Mouse (Mus musculus): Measurements from ENCODE around the gene Cabcoco1. TPM values are rescaled to one million over a fixed set of nuclear protein-coding genes. Genes with fewer than 3 reads are reported as not detected.

Gene Cabcoco1
- polyA plus RNA-seq, 1 experiment from 2014 or later: 0.79 TPM

DNA sequence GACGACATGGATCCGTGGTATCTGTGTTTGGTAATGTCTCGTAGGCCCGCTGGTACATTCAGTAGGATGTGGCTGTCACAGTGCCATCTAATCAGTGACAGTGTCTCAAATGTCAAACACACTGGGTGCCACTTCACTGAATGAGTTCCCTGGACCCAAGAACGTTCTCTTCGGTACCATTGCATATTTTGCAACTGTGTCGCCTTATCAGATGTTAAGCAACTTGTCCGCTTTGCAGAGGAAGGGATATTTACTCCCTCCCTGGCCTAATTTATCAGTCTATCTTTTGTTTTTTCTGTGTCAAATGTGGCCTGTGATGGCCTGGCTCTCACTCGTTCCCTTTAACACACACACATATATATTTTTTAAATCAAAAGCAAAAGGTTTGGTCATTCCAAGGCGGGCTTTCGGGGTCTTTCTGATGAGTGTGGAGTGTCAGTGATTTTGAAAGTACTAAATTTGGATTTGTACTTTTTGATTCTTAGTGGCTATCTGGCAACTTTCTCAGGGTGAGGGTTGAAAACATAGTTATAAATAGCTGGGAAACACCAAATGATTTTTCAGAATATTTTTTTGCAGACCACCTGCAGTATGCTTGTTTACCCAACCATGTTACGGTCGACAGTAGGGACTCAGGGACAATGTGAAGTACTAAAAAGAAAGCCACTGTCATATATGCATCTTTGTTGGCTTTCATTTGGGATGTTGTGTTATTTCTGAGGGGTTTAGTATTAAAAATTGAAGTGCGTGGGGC, 97.2 kb downstream of the Cabcoco1 start:
- Histone ChIP-seq H3K4me3 (no peak overlapping the region), H3K9me3 (no peaks in the 10 kb centered on the region), H3K27ac (no peak overlapping the region), H3K4me2 (no peak overlapping the region), H3K36me3 (replicated peaks) (no peaks in the 10 kb centered on the region), H3K4me1 (peaks cover 2% of the 10 kb centered on the region; the same call in 1 of the 2 replicates), H3K9ac (no peak overlapping the region), H3K27me3 (replicated peaks) (no peaks in the 10 kb centered on the region)
- no peak for ATAC-seq (replicated peaks)
- 90% methylated on average over 14 of the region's 14 CpGs for WGBS

DNA sequence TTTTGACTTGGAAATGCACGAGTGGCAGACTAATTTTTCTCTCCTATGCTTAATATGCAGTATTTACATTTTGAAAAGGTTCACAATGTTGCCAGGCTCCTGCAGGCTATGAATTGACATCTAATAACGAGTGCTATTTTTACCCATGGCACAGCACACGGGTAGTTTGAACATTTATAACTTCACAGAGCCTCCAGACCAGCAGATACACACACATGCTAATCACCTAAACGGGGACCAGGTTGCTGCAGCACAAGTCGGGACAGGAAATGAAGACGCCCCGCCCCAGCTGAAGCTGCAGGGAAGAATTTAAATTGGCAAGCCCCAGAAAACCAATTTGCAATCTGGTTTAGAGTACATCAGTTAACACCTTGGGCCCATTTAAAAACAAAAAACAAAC, 98.6 kb downstream of the Cabcoco1 start:
- 24% methylated on average over 7 of the region's 7 CpGs for WGBS
- H3K27me3 ChIP-seq (replicated peaks): no peaks in the 10 kb centered on the region
- no peak overlapping the region for H3K4me2 ChIP-seq
- H3K27ac ChIP-seq: no peak overlapping the region
- H3K4me3 ChIP-seq: no peak overlapping the region
- no peaks in the 10 kb centered on the region for H3K36me3 ChIP-seq (replicated peaks)
- H3K9ac ChIP-seq: no peak overlapping the region
- no peak for ATAC-seq (replicated peaks)
- no peaks in the 10 kb centered on the region for H3K9me3 ChIP-seq
- H3K4me1 ChIP-seq: peaks cover 2% of the 10 kb centered on the region; the same call in 1 of the 2 replicates

DNA sequence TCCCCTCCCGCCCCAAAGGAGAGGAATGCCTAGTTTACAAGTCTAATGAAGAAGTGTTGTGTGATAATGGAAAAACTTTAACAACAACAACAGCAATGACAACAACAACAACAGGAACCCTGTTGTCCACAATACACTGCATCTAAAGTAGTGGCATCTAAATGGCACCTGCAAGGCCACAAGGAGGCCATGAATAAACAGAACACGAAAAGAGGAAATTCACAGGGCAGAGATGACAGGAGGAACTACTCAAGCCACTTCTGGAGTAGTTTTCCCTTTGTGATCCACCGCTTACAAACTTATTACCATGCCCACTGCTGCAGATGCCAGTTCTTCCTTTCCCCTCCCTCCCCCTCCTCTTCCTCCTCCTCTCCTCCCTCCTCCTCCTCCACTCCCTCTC, 99.0 kb downstream of the Cabcoco1 start:
- Histone ChIP-seq H3K4me2 (no peak overlapping the region), H3K4me3 (no peak overlapping the region), H3K36me3 (replicated peaks) (no peaks in the 10 kb centered on the region), H3K27me3 (replicated peaks) (no peaks in the 10 kb centered on the region), H3K9ac (no peak overlapping the region), H3K9me3 (no peaks in the 10 kb centered on the region), H3K4me1 (peaks cover 2% of the 10 kb centered on the region; the same call in 1 of the 2 replicates), H3K27ac (no peak overlapping the region)
- ATAC-seq (replicated peaks): no peak
- WGBS: 11% methylated on average over 3 of the region's 3 CpGs

DNA sequence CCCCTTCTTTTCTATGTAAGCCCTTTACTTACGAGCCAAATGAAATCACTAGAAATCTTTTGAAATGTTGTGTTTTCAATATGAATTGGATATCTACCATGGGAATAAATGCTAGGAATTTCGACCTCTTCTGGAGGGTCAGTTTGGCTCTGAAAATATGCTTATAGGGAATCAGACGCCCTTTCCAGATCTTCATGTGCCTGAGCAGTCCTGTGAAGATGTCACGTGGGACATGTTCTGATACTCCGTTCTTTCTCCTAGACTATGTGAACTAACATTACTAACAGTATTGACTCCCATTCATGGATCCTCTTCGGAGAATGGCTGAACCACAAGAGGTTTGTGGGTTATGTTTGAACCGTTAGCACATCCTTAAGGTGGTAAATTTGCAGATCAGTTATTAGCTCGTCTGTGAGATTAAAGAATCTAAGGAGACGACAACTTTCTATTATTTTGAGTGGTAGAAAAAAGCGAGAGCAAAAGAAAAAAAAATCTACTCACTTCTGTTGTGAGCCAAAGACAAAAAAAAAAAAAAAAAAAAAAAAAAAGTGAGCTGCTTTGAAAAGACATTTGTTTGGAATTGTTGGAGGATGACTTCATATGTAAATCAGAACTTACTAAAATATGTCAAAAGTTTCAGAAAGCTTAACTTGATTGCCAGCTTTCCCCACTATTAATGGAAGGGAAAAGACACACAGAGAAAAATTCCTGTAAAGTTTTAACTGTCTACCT, 99.6 kb downstream of the Cabcoco1 start:
- Histone ChIP-seq H3K4me2 (no peak overlapping the region), H3K9ac (no peak overlapping the region), H3K9me3 (no peaks in the 10 kb centered on the region), H3K4me3 (no peak overlapping the region), H3K27me3 (replicated peaks) (no peaks in the 10 kb centered on the region), H3K4me1 (peaks cover 2% of the 10 kb centered on the region; the same call in 1 of the 2 replicates), H3K27ac (no peak overlapping the region), H3K36me3 (replicated peaks) (no peaks in the 10 kb centered on the region)
- no peak for ATAC-seq (replicated peaks)
- 69% methylated on average over 10 of the region's 10 CpGs for WGBS

DNA sequence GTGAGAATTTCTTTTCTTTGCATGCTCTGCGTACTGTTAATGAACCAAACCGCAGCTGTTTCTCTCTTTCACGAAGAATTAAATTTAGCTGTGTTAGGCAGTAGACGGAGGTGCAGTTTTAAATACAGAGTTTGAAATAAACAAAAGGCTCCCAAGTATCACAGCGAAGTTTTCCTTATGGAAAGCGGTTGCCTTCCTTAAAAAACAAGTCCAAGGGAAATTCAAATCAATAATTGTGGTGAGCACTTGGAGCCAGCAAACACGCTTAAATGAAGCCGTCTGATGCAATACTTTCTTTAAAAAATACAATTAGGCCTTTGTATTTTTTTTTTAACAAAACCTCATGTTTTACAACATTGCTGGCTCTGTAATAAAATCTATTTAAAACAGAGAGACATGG, 101.2 kb downstream of the Cabcoco1 start:
- Histone ChIP-seq H3K4me3 (no peak overlapping the region), H3K4me1 (peaks cover 2% of the 10 kb centered on the region; the same call in 1 of the 2 replicates), H3K4me2 (no peak overlapping the region), H3K27me3 (replicated peaks) (no peaks in the 10 kb centered on the region), H3K9me3 (no peaks in the 10 kb centered on the region), H3K27ac (no peak overlapping the region), H3K36me3 (replicated peaks) (no peaks in the 10 kb centered on the region), H3K9ac (no peak overlapping the region)
- WGBS: 66% methylated on average over 8 of the region's 8 CpGs
- ATAC-seq (replicated peaks): no peak

DNA sequence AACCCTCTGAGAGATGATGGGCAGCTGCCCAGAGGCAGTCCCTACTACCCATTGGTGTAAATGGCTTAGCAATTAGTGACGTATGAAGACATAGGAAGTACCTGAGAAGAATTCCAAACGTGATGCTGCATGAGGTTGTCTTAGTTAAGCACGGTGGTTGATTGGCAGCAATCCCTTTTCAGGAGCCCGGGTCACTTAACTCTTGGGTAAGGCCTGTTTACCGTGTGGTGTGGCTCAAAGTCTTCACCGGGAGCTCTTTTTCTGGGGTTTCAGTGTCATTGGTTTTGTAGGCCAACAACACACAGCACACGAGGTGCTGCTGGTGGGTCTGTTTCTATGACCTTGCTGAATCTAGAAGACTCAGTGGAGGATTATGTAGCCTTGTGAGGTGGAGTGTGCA, 105.9 kb downstream of the Cabcoco1 start:
- H3K4me3 ChIP-seq: no peak overlapping the region
- no peaks in the 10 kb centered on the region for H3K36me3 ChIP-seq (replicated peaks)
- H3K9ac ChIP-seq: no peak overlapping the region
- H3K4me1 ChIP-seq: no peaks in the 10 kb centered on the region
- no peak overlapping the region for H3K27ac ChIP-seq
- H3K4me2 ChIP-seq: no peak overlapping the region
- WGBS: 87% methylated on average over 7 of the region's 7 CpGs
- no peak for ATAC-seq (replicated peaks)
- no peaks in the 10 kb centered on the region for H3K9me3 ChIP-seq
- no peaks in the 10 kb centered on the region for H3K27me3 ChIP-seq (replicated peaks)

DNA sequence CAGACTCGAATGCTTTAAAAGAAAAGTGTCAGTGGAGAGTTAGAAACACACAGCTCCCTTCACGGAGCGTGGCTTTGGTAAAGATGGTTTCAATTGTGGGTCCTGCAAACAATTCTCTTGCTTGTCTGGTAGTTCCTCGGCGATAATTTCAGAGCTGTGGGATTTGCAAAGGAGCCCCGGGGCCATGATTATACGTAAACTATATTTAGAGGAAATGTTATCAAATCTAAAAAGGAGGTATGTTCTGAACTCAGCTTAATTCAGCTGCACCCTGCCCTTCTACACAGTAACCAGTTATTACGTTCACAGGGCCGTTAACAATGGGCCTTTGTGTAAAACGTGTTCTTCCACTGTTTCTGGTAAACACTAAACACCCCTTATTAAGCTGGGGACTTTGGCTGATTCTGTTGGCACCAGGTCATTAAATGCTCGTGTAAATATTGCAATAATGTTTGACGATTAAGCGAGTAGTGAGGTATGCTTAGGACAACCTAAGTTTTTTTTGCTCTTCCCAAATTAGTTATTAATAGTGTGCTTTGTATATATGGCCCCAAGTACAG, 106.6 kb downstream of the Cabcoco1 start:
- no peaks in the 10 kb centered on the region for H3K4me1 ChIP-seq
- no peaks in the 10 kb centered on the region for H3K9me3 ChIP-seq
- no peaks in the 10 kb centered on the region for H3K36me3 ChIP-seq (replicated peaks)
- no peak for ATAC-seq (replicated peaks)
- 81% methylated on average over 13 of the region's 13 CpGs for WGBS
- H3K4me2 ChIP-seq: no peak overlapping the region
- no peak overlapping the region for H3K27ac ChIP-seq
- H3K4me3 ChIP-seq: no peak overlapping the region
- H3K27me3 ChIP-seq (replicated peaks): no peaks in the 10 kb centered on the region
- no peak overlapping the region for H3K9ac ChIP-seq

DNA sequence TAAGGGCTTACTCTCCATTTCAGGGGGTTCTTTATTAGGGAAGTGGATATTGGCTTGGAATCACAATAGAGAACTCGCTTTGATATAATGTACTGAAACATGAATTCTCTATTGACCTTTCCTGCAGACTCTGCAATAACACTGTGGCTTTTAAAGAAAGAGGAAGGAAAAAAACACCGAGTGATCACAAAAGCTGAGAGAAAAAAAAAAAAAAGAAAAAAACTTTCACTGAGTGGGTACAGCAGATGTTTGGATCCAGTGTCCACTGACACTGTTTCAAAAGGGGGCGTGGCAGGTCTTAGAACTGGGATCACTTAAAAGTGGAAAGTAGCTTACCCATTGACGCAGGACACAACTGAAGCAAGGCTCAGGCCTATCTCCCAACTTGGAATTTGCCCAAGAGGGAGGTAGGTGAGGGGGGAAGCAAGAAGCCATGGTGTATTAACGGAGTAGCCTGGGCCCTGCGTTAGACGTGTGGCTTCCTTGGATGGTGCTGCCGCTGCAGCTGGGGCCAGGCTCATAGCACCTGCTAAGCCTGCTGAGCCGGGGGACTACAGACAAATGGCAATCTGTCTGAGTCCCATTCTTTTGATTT, 107.6 kb downstream of the Cabcoco1 start:
- H3K9ac ChIP-seq: no peak overlapping the region
- ATAC-seq (replicated peaks): no peak
- no peak overlapping the region for H3K27ac ChIP-seq
- H3K9me3 ChIP-seq: no peaks in the 10 kb centered on the region
- no peak overlapping the region for H3K4me2 ChIP-seq
- H3K36me3 ChIP-seq (replicated peaks): no peaks in the 10 kb centered on the region
- no peaks in the 10 kb centered on the region for H3K4me1 ChIP-seq
- WGBS: 76% methylated on average over 9 of the region's 9 CpGs
- H3K27me3 ChIP-seq (replicated peaks): no peaks in the 10 kb centered on the region
- no peak overlapping the region for H3K4me3 ChIP-seq

DNA sequence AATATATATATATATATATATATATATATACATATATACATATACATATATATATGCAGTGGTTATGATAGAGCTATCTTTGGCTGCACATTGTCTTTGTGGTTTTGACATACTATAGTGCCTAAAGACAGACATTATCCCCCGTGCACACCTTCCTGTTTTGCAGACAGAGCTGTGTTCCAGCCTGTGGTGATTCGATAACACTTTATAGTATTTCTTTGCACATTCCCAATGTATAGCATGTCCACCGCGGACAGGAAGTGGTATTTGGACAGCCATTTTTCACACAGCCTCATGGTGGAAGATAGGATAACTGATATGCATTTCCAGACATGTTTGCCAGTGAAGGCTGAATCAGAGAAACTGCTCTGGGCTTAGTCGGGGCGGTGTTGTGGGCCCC, 110.3 kb downstream of the Cabcoco1 start:
- 95% methylated on average over 6 of the region's 6 CpGs for WGBS

DNA sequence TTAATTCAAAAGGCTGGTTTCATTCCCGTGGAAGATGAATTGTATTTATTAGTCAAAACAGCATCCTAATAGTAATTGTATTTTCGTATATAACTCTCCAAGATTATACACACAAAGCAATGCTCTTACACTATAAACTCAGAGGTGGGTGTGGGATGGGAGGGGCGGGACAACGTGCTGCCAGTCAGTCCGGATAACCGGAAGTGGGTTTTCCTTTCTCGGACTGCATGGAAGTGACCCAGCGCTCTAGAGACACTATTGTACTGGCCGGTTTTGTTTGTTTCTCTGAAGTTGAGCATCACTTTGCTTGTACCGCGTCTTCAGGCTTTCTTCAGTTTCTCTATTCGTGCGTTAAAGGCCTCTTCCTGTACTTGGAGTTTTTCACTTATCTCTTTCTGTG, 110.8 kb downstream of the Cabcoco1 start:
- Histone ChIP-seq H3K36me3 (replicated peaks) (no peaks in the 10 kb centered on the region), H3K27me3 (replicated peaks) (no peaks in the 10 kb centered on the region), H3K27ac (no peak overlapping the region), H3K4me1 (no peaks in the 10 kb centered on the region), H3K4me3 (no peak overlapping the region), H3K9me3 (no peaks in the 10 kb centered on the region), H3K4me2 (no peak overlapping the region), H3K9ac (no peak overlapping the region)
- WGBS: 92% methylated on average over 13 of the region's 13 CpGs
- no peak for ATAC-seq (replicated peaks)

More for the DNA sequence above, 110.3 kb downstream of the Cabcoco1 start:
- Histone ChIP-seq H3K4me3 (no peak overlapping the region), H3K27me3 (replicated peaks) (no peaks in the 10 kb centered on the region), H3K9ac (no peak overlapping the region), H3K9me3 (no peaks in the 10 kb centered on the region), H3K27ac (no peak overlapping the region), H3K4me1 (no peaks in the 10 kb centered on the region), H3K36me3 (replicated peaks) (no peaks in the 10 kb centered on the region), H3K4me2 (no peak overlapping the region)
- no peak for ATAC-seq (replicated peaks)

DNA sequence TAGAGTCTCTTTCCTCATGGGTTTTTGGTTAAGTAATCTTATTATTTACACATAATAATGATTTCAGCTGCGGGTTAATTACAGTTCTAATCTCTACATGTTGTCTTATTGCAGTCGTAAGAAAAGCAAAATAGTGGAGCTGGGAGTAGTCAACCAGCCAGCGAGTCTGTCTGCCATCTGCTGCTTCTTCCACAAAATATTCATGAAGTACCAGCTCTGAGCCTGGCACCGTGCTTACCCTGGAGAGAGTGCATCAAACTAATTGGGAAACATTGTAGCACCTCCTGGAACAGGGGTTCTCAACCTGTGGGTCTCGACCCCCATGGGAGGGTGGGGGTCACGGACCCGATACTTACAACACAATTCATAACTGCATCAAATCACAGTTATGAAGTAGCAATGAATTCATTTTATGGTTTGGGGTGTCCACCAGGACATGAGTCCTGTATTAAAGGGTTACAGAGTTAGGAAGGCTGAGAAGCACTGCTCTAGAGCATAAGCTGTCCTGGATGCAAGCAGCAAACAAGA, 121.2 kb downstream of the Cabcoco1 start:
- H3K27ac ChIP-seq: no peak overlapping the region
- 65% methylated on average over 7 of the region's 7 CpGs for WGBS
- no peaks in the 10 kb centered on the region for H3K9me3 ChIP-seq
- no peaks in the 10 kb centered on the region for H3K36me3 ChIP-seq (replicated peaks)
- H3K4me2 ChIP-seq: no peak overlapping the region
- no peak overlapping the region for H3K4me3 ChIP-seq
- H3K9ac ChIP-seq: no peak overlapping the region
- ATAC-seq (replicated peaks): no peak
- no peaks in the 10 kb centered on the region for H3K27me3 ChIP-seq (replicated peaks)
- H3K4me1 ChIP-seq: no peaks in the 10 kb centered on the region

DNA sequence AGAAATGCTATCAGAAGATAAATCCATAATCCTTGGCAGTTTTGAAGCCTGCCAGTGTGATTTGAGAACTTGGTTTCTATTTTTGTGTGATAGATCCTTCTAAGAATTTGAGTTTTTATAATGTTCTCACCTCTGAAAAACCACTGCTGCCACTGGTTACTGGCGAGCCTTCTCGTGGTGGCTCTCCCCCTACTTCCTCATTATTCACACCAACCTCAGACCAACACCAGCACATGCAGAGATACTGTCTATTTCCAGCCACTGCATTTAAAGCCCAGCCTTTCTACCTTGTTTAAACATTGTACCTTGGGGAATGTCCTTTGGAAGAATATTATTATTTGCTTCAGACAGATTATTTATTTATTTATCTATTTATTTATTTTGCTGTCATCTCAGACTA, 121.8 kb downstream of the Cabcoco1 start:
- H3K4me1 ChIP-seq: no peaks in the 10 kb centered on the region
- H3K36me3 ChIP-seq (replicated peaks): no peaks in the 10 kb centered on the region
- H3K4me2 ChIP-seq: no peak overlapping the region
- no peak for ATAC-seq (replicated peaks)
- H3K27me3 ChIP-seq (replicated peaks): no peaks in the 10 kb centered on the region
- H3K27ac ChIP-seq: no peak overlapping the region
- WGBS: 45% methylated on average over 2 of the region's 2 CpGs
- no peak overlapping the region for H3K4me3 ChIP-seq
- no peaks in the 10 kb centered on the region for H3K9me3 ChIP-seq
- H3K9ac ChIP-seq: no peak overlapping the region

Data from midbrain, embryonic 15.5 days (tissue).